ENCODE assay signal across 8 mouse cellular contexts in the genomic region with DNA sequence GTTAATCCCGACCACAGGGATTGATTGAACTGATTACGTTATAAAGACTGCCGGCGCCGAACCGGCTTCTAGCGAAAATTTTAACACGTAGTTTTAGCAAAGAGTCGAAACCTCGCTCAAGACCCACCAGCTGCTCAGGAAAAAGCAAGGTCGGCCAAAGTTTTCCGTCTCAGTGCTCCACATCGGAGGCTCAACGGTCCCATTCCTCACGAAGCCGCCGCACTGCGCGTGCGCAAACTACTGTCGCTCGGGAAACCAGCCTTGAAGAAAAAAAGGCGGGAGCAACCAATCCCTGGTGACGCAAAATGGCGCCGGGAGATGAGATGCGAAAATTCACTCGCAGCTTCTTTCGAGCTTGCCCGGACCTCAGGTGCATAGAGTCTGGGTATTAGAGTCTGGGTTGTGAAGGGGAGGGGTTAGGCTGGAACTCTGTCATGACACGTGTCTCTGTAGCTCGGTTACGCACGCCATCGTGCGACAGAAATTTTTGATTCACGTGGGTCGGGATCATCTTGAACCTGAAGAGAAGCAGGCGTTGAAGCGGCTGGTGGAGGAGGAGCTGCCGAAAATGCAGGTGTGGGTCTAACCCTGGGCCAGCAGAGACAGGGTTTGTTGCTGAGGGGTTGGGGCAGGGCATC. TPM values are rescaled to one million over a fixed set of nuclear protein-coding genes. Genes with fewer than 3 reads are reported as not detected.
A peak's percentile ranks its signal among the peaks of the same experiment; 100 is the strongest.
DNase-seq lines count a peak whose midpoint lies in the region; ATAC-seq lines count a peak whose summit lies in the region.

A gene (minus strand): TSS at position 231 of the 638 bp plus-strand sequence.

- under 1% methylated on average over 41 of the region's 41 CpGs for WGBS in heart, embryonic 13.5 days
- WGBS in liver, embryonic 12.5 days (ENCODE audit: insufficient replicate concordance), result under 1% methylated on average over 41 of the region's 41 CpGs
- WGBS in stomach, embryonic 15.5 days, result under 1% methylated on average over 41 of the region's 41 CpGs

- peak within 1 kb of the TSS; percentile 86 for H3K9ac ChIP-seq in heart, embryonic 13.5 days
- H3K9ac ChIP-seq in liver, embryonic 12.5 days, result peak within 1 kb of the TSS; percentile 80
- H3K9ac ChIP-seq in stomach, embryonic 15.5 days, result peak within 1 kb of the TSS; percentile 57

- no peaks in the 10 kb centered on the region for H3K9me3 ChIP-seq in heart, embryonic 13.5 days
- H3K9me3 ChIP-seq in liver, embryonic 12.5 days (replicated peaks), result no peaks in the 10 kb centered on the region
- H3K9me3 ChIP-seq in stomach, embryonic 15.5 days, result no peaks in the 10 kb centered on the region

- H3K36me3 ChIP-seq in heart, embryonic 13.5 days, result peaks cover 74% of the 10 kb centered on the region
- peaks cover 80% of the 10 kb centered on the region for H3K36me3 ChIP-seq in liver, embryonic 12.5 days
- peaks cover 35% of the 10 kb centered on the region for H3K36me3 ChIP-seq in stomach, embryonic 15.5 days

- H3K27ac ChIP-seq in heart, embryonic 13.5 days (replicated peaks), result peak within 1 kb of the TSS; percentile 84
- peak within 1 kb of the TSS; percentile 81 for H3K27ac ChIP-seq in liver, embryonic 12.5 days
- peak within 1 kb of the TSS; percentile 90 for H3K27ac ChIP-seq in stomach, embryonic 15.5 days

- peaks cover 32% of the 10 kb centered on the region for H3K4me1 ChIP-seq in heart, embryonic 13.5 days
- peaks cover 43% of the 10 kb centered on the region for H3K4me1 ChIP-seq in liver, embryonic 12.5 days
- peaks cover 27% of the 10 kb centered on the region for H3K4me1 ChIP-seq in stomach, embryonic 15.5 days

- peak; percentile 85 for ATAC-seq in erythroid progenitor cell, adult 5-6 weeks (replicated peaks; ENCODE audit: low FRiP score, poor library complexity, severe bottlenecking)
- peak; percentile 57; the same call in 1 of the 2 replicates for ATAC-seq in heart, embryonic 13.5 days (ENCODE audit: extremely low read depth, insufficient number of reproducible peaks, low FRiP score, low TSS enrichment)
- ATAC-seq in liver, embryonic 12.5 days, result peak; percentile 72
- peak; percentile 65; the same call in 1 of the 2 replicates for ATAC-seq in stomach, embryonic 15.5 days (ENCODE audit: insufficient read depth, low FRiP score, low read depth)

- peak; percentile 94 for DNase-seq in CD4-positive helper T cell, adult 2 months (ENCODE audit: low read depth, low spot score)
- DNase-seq in brain, embryonic 18.5 days (ENCODE audit: low read depth, low spot score), result peak; percentile 91
- peak; percentile 97 for DNase-seq in kidney, postnatal 10 days
- peak; percentile 85 to 88 for DNase-seq in natural killer cell, adult 2 months (ENCODE audit: low spot score in 2 of 2)

- H3K4me3 ChIP-seq in heart, embryonic 13.5 days, result peak within 1 kb of the TSS; percentile 76
- H3K4me3 ChIP-seq in liver, embryonic 12.5 days, result peak within 1 kb of the TSS; percentile 77
- peak within 1 kb of the TSS; percentile 71 for H3K4me3 ChIP-seq in stomach, embryonic 15.5 days (replicated peaks)

- no peaks in the 10 kb centered on the region for H3K27me3 ChIP-seq in heart, embryonic 13.5 days (replicated peaks)
- no peaks in the 10 kb centered on the region for H3K27me3 ChIP-seq in liver, embryonic 12.5 days (replicated peaks)
- no peaks in the 10 kb centered on the region for H3K27me3 ChIP-seq in stomach, embryonic 15.5 days (replicated peaks)

- peak within 1 kb of the TSS; percentile 80 for H3K4me2 ChIP-seq in heart, embryonic 13.5 days
- peak within 1 kb of the TSS; percentile 92 for H3K4me2 ChIP-seq in liver, embryonic 12.5 days
- H3K4me2 ChIP-seq in stomach, embryonic 15.5 days, result peak within 1 kb of the TSS; percentile 90

RNA-seq across cellular contexts. Expression of the gene that starts here (rescaled TPM):
- total RNA-seq in erythroid progenitor cell, adult 5-6 weeks (2015; ENCODE audit: low replicate concordance), result 19.1 and 20.1 TPM in 2 replicates
- total RNA-seq in erythroid progenitor cell, adult 5-6 weeks (2017; ENCODE audit: low replicate concordance), result 20.2 and 30.4 TPM in 2 replicates
- polyA plus RNA-seq in heart, embryonic 13.5 days (2015; fragmentation: Nextera tagmentation; extraction: Ambion mirVana), result 55.6 and 55.8 TPM in 2 replicates
- polyA plus RNA-seq in liver, embryonic 12.5 days (2016; fragmentation: Nextera tagmentation; extraction: Ambion mirVana), result 70.5 and 73.0 TPM in 2 replicates
- polyA plus RNA-seq in stomach, embryonic 15.5 days (2015; fragmentation: Nextera tagmentation; extraction: Ambion mirVana), result 60.1 and 68.3 TPM in 2 replicates

Comparison
In these comparisons a context has a peak if more than half of its experiments do, and no peak if none do; other contexts are left out.
1. Peak in every context shown above with its lines: DNase-seq, ATAC-seq, H3K4me3 ChIP-seq and H3K27ac ChIP-seq.